Mouse (Mus musculus) ZHBTc4 (cell line): Measurements from ENCODE around the gene Gna12.

ENCODE experiments used
- DNase-seq: peaks from one replicate; pipeline ENCODE4 v3.0.0-alpha.2; 2011; ENCODE audit warnings: low read depth, low spot score

Gene Gna12

GRCm38 (mm10) chr5:140796051-140796450 is 34.2 kb downstream of the Gna12 start:
- DNase-seq = no peak

GRCm38 (mm10) chr5:140795176-140795575 is 35.1 kb downstream of the Gna12 start:
- DNase-seq = no peak

GRCm38 (mm10) chr5:140794753-140795152 is 35.5 kb downstream of the Gna12 start:
- peak; percentile 21 for DNase-seq

GRCm38 (mm10) chr5:140792233-140792632 is 38.0 kb downstream of the Gna12 start:
- no peak for DNase-seq

- DNase-seq = no peak
Observed at GRCm38 (mm10) chr5:140790937-140791877, 39.0 kb downstream of the Gna12 start.

- DNase-seq = no peak
Observed at GRCm38 (mm10) chr5:140790392-140790791, 39.8 kb downstream of the Gna12 start.

GRCm38 (mm10) chr5:140789561-140789960 is 40.7 kb downstream of the Gna12 start:
- DNase-seq = peak; percentile 29

- no peak for DNase-seq
Observed at GRCm38 (mm10) chr5:140785240-140785872, 44.9 kb downstream of the Gna12 start.

GRCm38 (mm10) chr5:140784288-140784687 is 45.9 kb downstream of the Gna12 start:
- no peak for DNase-seq

GRCm38 (mm10) chr5:140783577-140783976 is 46.7 kb downstream of the Gna12 start:
- DNase-seq = no peak

GRCm38 (mm10) chr5:140781886-140782572 is 48.2 kb downstream of the Gna12 start:
- no peak for DNase-seq

GRCm38 (mm10) chr5:140781122-140781521 is 49.1 kb downstream of the Gna12 start:
- no peak for DNase-seq

- no peak for DNase-seq
Observed at GRCm38 (mm10) chr5:140776968-140777367, 53.3 kb downstream of the Gna12 start.

GRCm38 (mm10) chr5:140775111-140775510 is 55.1 kb downstream of the Gna12 start:
- DNase-seq = no peak

- no peak for DNase-seq
Observed at GRCm38 (mm10) chr5:140772158-140772557, 58.1 kb downstream of the Gna12 start.

GRCm38 (mm10) chr5:140771612-140772011 is 58.6 kb downstream of the Gna12 start:
- DNase-seq = no peak

- no peak for DNase-seq
Observed at GRCm38 (mm10) chr5:140768333-140768732, 61.9 kb downstream of the Gna12 start.

GRCm38 (mm10) chr5:140767704-140768141 is 62.5 kb downstream of the Gna12 start:
- peak; percentile 76 for DNase-seq

GRCm38 (mm10) chr5:140766566-140766965 is 63.7 kb downstream of the Gna12 start:
- no peak for DNase-seq

- no peak for DNase-seq
Observed at GRCm38 (mm10) chr5:140764921-140765613, 65.2 kb downstream of the Gna12 start.

- DNase-seq = no peak
Observed at GRCm38 (mm10) chr5:140762540-140762939, 67.7 kb downstream of the Gna12 start.

GRCm38 (mm10) chr5:140758864-140759263 is 71.4 kb downstream of the Gna12 start:
- DNase-seq = no peak
